ENCODE assay signal across 9 mouse cellular contexts in genomic region chr6:135444661-135445060, GRCm38 (mm10).
DNase-seq lines count a peak whose midpoint lies in the region; ATAC-seq and TF ChIP-seq lines count a peak whose summit lies in the region.
"Had no signal": no experiment of that assay in that cellular context is flagged by ENCODE, and none has a peak within 500 bp of the region (broad histone marks: within the 10 kb centered on the region; RNA-seq: fewer than 3 reads in every experiment).

No protein-coding gene starts in this region.

- TF ChIP-seq CTCF in bone marrow macrophage, adult 2 months (IDR thresholded peaks at IDR 0.05; ENCODE audit: low read depth, low read length), result peak; percentile 97
- peak; percentile 84 for TF ChIP-seq CTCF in embryonic fibroblast, embryonic 13.5 days (IDR thresholded peaks at IDR 0.05; ENCODE audit: borderline replicate concordance, insufficient read depth, low read length)

- no peak overlapping the region for H3K27ac ChIP-seq in bone marrow macrophage, adult 2 months (ENCODE audit: insufficient read depth, low read depth, low read length)
- no peak overlapping the region for H3K27ac ChIP-seq in embryonic fibroblast, embryonic 13.5 days (ENCODE audit: insufficient read depth, low read length)
- no peak overlapping the region for H3K27ac ChIP-seq in heart, embryonic 11.5 days (ENCODE audit: low read depth, low read length)
- H3K27ac ChIP-seq in kidney, embryonic 15.5 days, result 0 out of 2 replicates have a peak overlapping the region, but pooled peaks have one; percentile 18
- peak overlapping the region; percentile 66; the same call in 1 of the 2 replicates for H3K27ac ChIP-seq in limb, embryonic 15.5 days
- H3K27ac ChIP-seq in stomach, embryonic 14.5 days (ENCODE audit: low read length), result no peak overlapping the region

- DNase-seq in 416B (ENCODE audit: low read depth), result peak; percentile 69
- peak; percentile 78 for DNase-seq in naive thymus-derived CD4-positive, alpha-beta T cell, adult 2 months (ENCODE audit: low read depth)

- ATAC-seq in heart, embryonic 11.5 days (replicated peaks; ENCODE audit: insufficient number of reproducible peaks, low FRiP score, low TSS enrichment), result peak; percentile 81
- ATAC-seq in kidney, embryonic 15.5 days (replicated peaks; ENCODE audit: low FRiP score), result peak; percentile 96
- ATAC-seq in limb, embryonic 15.5 days (ENCODE audit: insufficient number of reproducible peaks, low FRiP score, low TSS enrichment, low read depth), result peak; percentile 73
- ATAC-seq in stomach, embryonic 14.5 days (ENCODE audit: insufficient number of reproducible peaks, insufficient read depth, low FRiP score, low read depth), result peak; percentile 92

- peak overlapping the region; percentile 54 for H3K4me2 ChIP-seq in heart, embryonic 11.5 days
- H3K4me2 ChIP-seq in kidney, embryonic 15.5 days, result peak overlapping the region; percentile 54
- peak overlapping the region; percentile 34 for H3K4me2 ChIP-seq in limb, embryonic 15.5 days
- H3K4me2 ChIP-seq in stomach, embryonic 14.5 days (replicated peaks; ENCODE audit: low read depth, low read length), result no peak overlapping the region; the same call in 1 of the 2 replicates

- H3K36me3 ChIP-seq in heart, embryonic 11.5 days (ENCODE audit: control insufficient read depth, insufficient read depth, low read length), result no peaks in the 10 kb centered on the region
- no peaks in the 10 kb centered on the region for H3K36me3 ChIP-seq in kidney, embryonic 15.5 days
- H3K36me3 ChIP-seq in limb, embryonic 15.5 days, result no peaks in the 10 kb centered on the region
- no peaks in the 10 kb centered on the region for H3K36me3 ChIP-seq in stomach, embryonic 14.5 days (ENCODE audit: control insufficient read depth, insufficient read depth, low read length)
- H3K36me3 ChIP-seq: G1E had no signal

- no peak for TF ChIP-seq POLR2A in bone marrow macrophage, adult 2 months (IDR thresholded peaks at IDR 0.05; ENCODE audit: borderline replicate concordance, low read depth, low read length)
- no peak for TF ChIP-seq POLR2A in embryonic fibroblast, embryonic 13.5 days (IDR thresholded peaks at IDR 0.05; ENCODE audit: low read depth, low read length)

- no peak overlapping the region for H3K4me3 ChIP-seq in bone marrow macrophage, adult 2 months (ENCODE audit: insufficient read depth, low read length)
- no peak overlapping the region for H3K4me3 ChIP-seq in embryonic fibroblast, embryonic 13.5 days (ENCODE audit: insufficient read depth, low read length)
- no peak overlapping the region for H3K4me3 ChIP-seq in heart, embryonic 11.5 days (ENCODE audit: low read depth, low read length)
- peak overlapping the region; percentile 12; the same call in 1 of the 2 replicates for H3K4me3 ChIP-seq in kidney, embryonic 15.5 days (replicated peaks)
- H3K4me3 ChIP-seq in limb, embryonic 15.5 days, result peak overlapping the region; percentile 4; the same call in 1 of the 2 replicates
- no peak overlapping the region for H3K4me3 ChIP-seq in stomach, embryonic 14.5 days (ENCODE audit: low read depth, low read length)

- WGBS in heart, embryonic 11.5 days (ENCODE audit: insufficient replicate concordance), result 6% methylated on average over 11 of the region's 11 CpGs
- WGBS in kidney, embryonic 15.5 days, result 3% methylated on average over 11 of the region's 11 CpGs
- 2% methylated on average over 11 of the region's 11 CpGs for WGBS in limb, embryonic 15.5 days
- WGBS in stomach, embryonic 14.5 days, result 3% methylated on average over 11 of the region's 11 CpGs

- H3K9me3 ChIP-seq in heart, embryonic 11.5 days (replicated peaks; ENCODE audit: control insufficient read depth, low read length), result no peaks in the 10 kb centered on the region
- H3K9me3 ChIP-seq in kidney, embryonic 15.5 days (replicated peaks), result no peaks in the 10 kb centered on the region
- no peaks in the 10 kb centered on the region for H3K9me3 ChIP-seq in limb, embryonic 15.5 days
- no peaks in the 10 kb centered on the region for H3K9me3 ChIP-seq in stomach, embryonic 14.5 days (ENCODE audit: control insufficient read depth, low read depth, low read length)

- H3K9ac ChIP-seq in heart, embryonic 11.5 days (ENCODE audit: low read depth, low read length), result no peak overlapping the region
- H3K9ac ChIP-seq in kidney, embryonic 15.5 days, result no peak overlapping the region
- H3K9ac ChIP-seq in limb, embryonic 15.5 days, result no peak overlapping the region
- H3K9ac ChIP-seq in stomach, embryonic 14.5 days (replicated peaks; ENCODE audit: low read depth, low read length), result no peak overlapping the region

- no peaks in the 10 kb centered on the region for H3K4me1 ChIP-seq in bone marrow macrophage, adult 2 months (ENCODE audit: control insufficient read depth, insufficient read depth, low read length)
- H3K4me1 ChIP-seq in embryonic fibroblast, embryonic 13.5 days (ENCODE audit: control insufficient read depth, insufficient read depth, low read length), result no peaks in the 10 kb centered on the region
- H3K4me1 ChIP-seq in heart, embryonic 11.5 days (ENCODE audit: control insufficient read depth, insufficient read depth, low read length), result no peaks in the 10 kb centered on the region
- peaks cover 8% of the 10 kb centered on the region for H3K4me1 ChIP-seq in kidney, embryonic 15.5 days
- H3K4me1 ChIP-seq in limb, embryonic 15.5 days, result peaks cover 16% of the 10 kb centered on the region
- no peaks in the 10 kb centered on the region; the same call in 1 of the 2 replicates for H3K4me1 ChIP-seq in stomach, embryonic 14.5 days (ENCODE audit: control insufficient read depth, insufficient read depth, low read length)

- peaks cover 3% of the 10 kb centered on the region; the same call in 1 of the 2 replicates for H3K27me3 ChIP-seq in heart, embryonic 11.5 days (ENCODE audit: control insufficient read depth, insufficient read depth, low read length)
- H3K27me3 ChIP-seq in kidney, embryonic 15.5 days, result peaks cover 22% of the 10 kb centered on the region
- peaks cover 7% of the 10 kb centered on the region; the same call in 1 of the 2 replicates for H3K27me3 ChIP-seq in limb, embryonic 15.5 days
- H3K27me3 ChIP-seq in stomach, embryonic 14.5 days (ENCODE audit: control insufficient read depth, insufficient read depth, low read length), result no peaks in the 10 kb centered on the region

Comparison
In these comparisons a context has a peak if more than half of its experiments do, and no peak if none do; other contexts are left out.
1. H3K27ac ChIP-seq: peak in kidney, embryonic 15.5 days (single experiment) and limb, embryonic 15.5 days (single experiment); none in bone marrow macrophage, adult 2 months (single experiment), embryonic fibroblast, embryonic 13.5 days (single experiment), heart, embryonic 11.5 days (single experiment) and stomach, embryonic 14.5 days (single experiment).
2. H3K4me3 ChIP-seq: peak in kidney, embryonic 15.5 days (single experiment) and limb, embryonic 15.5 days (single experiment); none in bone marrow macrophage, adult 2 months (single experiment), embryonic fibroblast, embryonic 13.5 days (single experiment), heart, embryonic 11.5 days (single experiment) and stomach, embryonic 14.5 days (single experiment).
3. Peak in every context shown above with its lines, with median percentiles within 50 percentile points of each other: ATAC-seq.